Mouse (Mus musculus) hindbrain, embryonic 12.5 days (tissue): ENCODE results near the gene Vars. TPM values are rescaled to one million over a fixed set of nuclear protein-coding genes. Genes with fewer than 3 reads are reported as not detected.

Source experiments
- ATAC-seq: fragments of 200-750 bp; cut with Nextera tagmentation; 2 replicates; pipeline ENCODE4 v1.8.0; 2017; ENCODE audit warnings: moderate TSS enrichment; ENCODE audit not compliant: low FRiP score
- H3K27ac ChIP-seq: fragments of 300-500 bp; sonication (generic); 2 replicates; pipeline ENCODE4 v1.5.1; 2016; ENCODE audit warnings: mild to moderate bottlenecking
- H3K27me3 ChIP-seq: fragments of 300-500 bp; sonication (generic); 2 replicates; pipeline ENCODE4 v1.6.1; 2016; ENCODE audit warnings: mild to moderate bottlenecking
- H3K36me3 ChIP-seq: fragments of 300-500 bp; sonication (generic); 2 replicates; pipeline ENCODE4 v1.6.1; 2016; ENCODE audit warnings: mild to moderate bottlenecking
- H3K4me1 ChIP-seq: fragments of 300-500 bp; sonication (generic); 2 replicates; pipeline ENCODE4 v1.6.1; 2016
- H3K4me2 ChIP-seq: fragments of 300-500 bp; sonication (generic); replicated peaks from 2 replicates; pipeline ENCODE4 v1.6.1; 2016; ENCODE audit warnings: mild to moderate bottlenecking
- H3K4me3 ChIP-seq: fragments of 300-500 bp; sonication (generic); 2 replicates; pipeline ENCODE4 v1.5.1; 2016; ENCODE audit warnings: mild to moderate bottlenecking
- H3K9ac ChIP-seq: fragments of 300-500 bp; sonication (generic); 2 replicates; pipeline ENCODE4 v1.6.1; 2016; ENCODE audit warnings: mild to moderate bottlenecking, moderate library complexity
- H3K9me3 ChIP-seq: fragments of 300-500 bp; sonication (generic); replicated peaks from 2 replicates; pipeline ENCODE4 v1.6.1; 2016; ENCODE audit warnings: mild to moderate bottlenecking
- WGBS: fragments of 180-500 bp; shearing (Covaris S2); methylation state at CpG from one replicate; pipeline ENCODE4 v1.1.7; 2016; 5-methylcytosine and 5-hydroxymethylcytosine counted together
- polyA plus RNA-seq: library from polyadenylated mRNA; unstranded; fragments of >200 nt; fragmentation: Nextera tagmentation; extraction: Ambion mirVana; gene quantifications from 2 replicates; pipeline ENCODE4 v1.2.1, GENCODE M21; 2016

Gene Vars
- polyA plus RNA-seq, 1 experiment from 2014 or later, result 110 TPM

DNA sequence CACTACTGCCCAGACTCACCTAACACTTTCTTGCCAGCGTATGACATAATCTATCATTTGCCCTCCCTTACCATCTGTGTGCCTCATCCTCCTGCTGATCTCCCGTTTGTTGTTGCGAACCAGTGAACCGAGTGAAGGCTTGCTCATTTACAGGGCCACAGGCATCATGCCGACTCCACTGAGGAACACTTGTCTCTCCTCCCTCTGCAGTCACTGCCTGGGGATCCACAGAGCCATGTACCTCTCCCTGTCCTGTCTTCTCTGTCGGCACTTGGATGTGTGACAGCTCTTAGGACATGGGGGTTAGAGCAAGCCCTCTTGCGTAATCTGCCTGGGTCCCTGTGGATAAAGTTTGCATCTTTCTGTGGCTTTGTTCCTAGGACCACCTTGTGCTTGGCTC lies 8.8 kb downstream of the Vars start:
- peaks cover 98% of the 10 kb centered on the region for H3K36me3 ChIP-seq
- WGBS, result 87% methylated on average over 7 of the region's 7 CpGs

DNA sequence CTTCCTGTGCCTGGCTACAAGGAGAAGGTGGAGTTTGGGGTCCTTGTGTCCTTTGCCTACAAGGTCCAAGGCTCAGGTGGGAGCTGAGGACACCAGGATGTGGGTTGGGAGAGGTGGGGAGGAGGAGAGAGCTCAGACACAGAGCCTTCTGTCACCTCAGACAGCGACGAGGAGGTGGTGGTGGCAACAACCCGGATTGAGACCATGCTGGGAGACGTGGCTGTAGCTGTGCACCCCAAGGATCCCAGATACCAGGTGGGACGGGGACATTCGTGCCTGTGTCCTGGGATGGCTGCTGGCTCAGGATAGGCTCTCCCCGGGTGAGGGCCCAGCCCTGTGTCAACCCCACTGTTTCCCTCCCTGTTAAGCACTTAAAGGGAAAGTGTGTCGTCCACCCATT lies 10.7 kb downstream of the Vars start:
- H3K36me3 ChIP-seq, result peaks cover 100% of the 10 kb centered on the region
- no peak overlapping the region for H3K27ac ChIP-seq

More for the DNA sequence above, 8.8 kb downstream of the Vars start:
- Histone ChIP-seq H3K9me3 (no peaks in the 10 kb centered on the region), H3K4me1 (no peaks in the 10 kb centered on the region), H3K9ac (no peak overlapping the region), H3K27me3 (no peaks in the 10 kb centered on the region), H3K4me2 (no peak overlapping the region), H3K4me3 (no peak overlapping the region), H3K27ac (no peak overlapping the region)
- ATAC-seq, result no peak

DNA sequence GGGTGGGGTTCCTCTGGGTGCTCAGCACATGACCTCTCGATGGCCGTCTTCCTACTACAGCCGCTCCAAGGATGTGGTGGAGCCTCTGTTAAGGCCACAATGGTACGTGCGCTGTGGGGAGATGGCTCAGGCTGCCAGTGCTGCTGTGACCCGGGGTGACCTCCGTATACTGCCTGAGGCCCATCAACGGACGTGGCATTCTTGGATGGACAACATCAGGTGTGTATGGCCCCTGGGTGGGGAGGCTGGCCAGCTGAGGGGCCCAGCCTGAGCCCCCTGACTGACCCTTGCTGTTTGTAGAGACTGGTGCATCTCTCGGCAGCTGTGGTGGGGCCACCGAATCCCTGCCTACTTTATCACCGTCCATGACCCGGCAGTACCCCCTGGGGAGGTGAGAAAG lies 11.6 kb downstream of the Vars start:
- H3K9me3 ChIP-seq, result no peaks in the 10 kb centered on the region
- peaks cover 4% of the 10 kb centered on the region; the same call in 1 of the 2 replicates for H3K4me1 ChIP-seq
- H3K4me2 ChIP-seq, result no peak overlapping the region
- H3K4me3 ChIP-seq, result no peak overlapping the region
- peaks cover 99% of the 10 kb centered on the region for H3K36me3 ChIP-seq
- no peak for ATAC-seq
- no peak overlapping the region for H3K27ac ChIP-seq
- 92% methylated on average over 13 of the region's 13 CpGs for WGBS
- no peaks in the 10 kb centered on the region for H3K27me3 ChIP-seq
- no peak overlapping the region for H3K9ac ChIP-seq

More for the DNA sequence above, 10.7 kb downstream of the Vars start:
- WGBS, result 88% methylated on average over 8 of the region's 8 CpGs
- ATAC-seq, result no peak
- H3K9ac ChIP-seq, result no peak overlapping the region
- peaks cover 2% of the 10 kb centered on the region; the same call in 1 of the 2 replicates for H3K4me1 ChIP-seq
- no peaks in the 10 kb centered on the region for H3K27me3 ChIP-seq
- H3K4me3 ChIP-seq, result no peak overlapping the region
- no peak overlapping the region for H3K4me2 ChIP-seq
- no peaks in the 10 kb centered on the region for H3K9me3 ChIP-seq

DNA sequence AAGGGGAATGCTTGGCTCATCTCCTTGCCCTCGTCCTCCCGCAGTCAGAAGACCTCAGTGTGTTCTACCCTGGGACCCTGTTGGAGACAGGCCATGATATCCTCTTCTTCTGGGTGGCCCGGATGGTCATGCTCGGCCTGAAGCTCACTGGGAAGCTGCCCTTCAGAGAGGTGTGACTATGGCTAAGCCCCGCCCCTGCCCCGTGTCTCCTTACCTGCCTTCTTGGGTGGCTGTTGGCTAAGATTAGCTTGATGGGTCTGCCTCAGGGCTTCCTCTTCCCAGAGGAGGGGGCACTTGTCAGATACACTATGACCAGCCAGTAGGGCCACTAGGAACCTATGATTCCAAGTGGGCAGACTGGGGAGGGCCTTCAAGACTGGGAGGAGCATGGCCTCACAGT lies 12.4 kb downstream of the Vars start:
- no peaks in the 10 kb centered on the region for H3K9me3 ChIP-seq
- H3K4me2 ChIP-seq, result no peak overlapping the region
- H3K27ac ChIP-seq, result no peak overlapping the region
- peaks cover 4% of the 10 kb centered on the region; the same call in 1 of the 2 replicates for H3K4me1 ChIP-seq
- H3K4me3 ChIP-seq, result no peak overlapping the region
- no peaks in the 10 kb centered on the region for H3K27me3 ChIP-seq
- WGBS, result 93% methylated on average over 6 of the region's 6 CpGs
- ATAC-seq, result no peak
- H3K36me3 ChIP-seq, result peaks cover 95% of the 10 kb centered on the region
- H3K9ac ChIP-seq, result no peak overlapping the region

DNA sequence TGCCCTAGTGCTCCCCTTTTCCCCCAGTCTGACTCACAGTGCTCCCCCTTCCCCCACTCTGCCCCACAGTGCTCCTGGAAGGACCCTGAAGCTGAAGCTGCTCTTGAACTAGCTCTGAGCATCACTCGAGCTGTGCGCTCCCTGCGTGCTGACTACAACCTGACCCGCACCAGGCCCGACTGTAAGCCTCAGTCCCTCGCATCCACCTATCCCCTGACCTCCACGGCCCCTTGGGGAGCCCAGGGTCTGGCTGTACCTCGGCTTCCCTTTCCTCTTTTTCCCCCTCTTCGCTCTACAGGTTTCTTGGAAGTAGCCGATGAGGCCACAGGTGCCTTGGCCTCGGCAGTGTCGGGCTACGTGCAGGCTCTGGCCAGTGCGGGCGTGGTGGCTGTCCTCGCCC lies 14.5 kb downstream of the Vars start:
- WGBS, result 92% methylated on average over 16 of the region's 16 CpGs
- H3K4me3 ChIP-seq, result no peak overlapping the region
- H3K27ac ChIP-seq, result no peak overlapping the region

DNA sequence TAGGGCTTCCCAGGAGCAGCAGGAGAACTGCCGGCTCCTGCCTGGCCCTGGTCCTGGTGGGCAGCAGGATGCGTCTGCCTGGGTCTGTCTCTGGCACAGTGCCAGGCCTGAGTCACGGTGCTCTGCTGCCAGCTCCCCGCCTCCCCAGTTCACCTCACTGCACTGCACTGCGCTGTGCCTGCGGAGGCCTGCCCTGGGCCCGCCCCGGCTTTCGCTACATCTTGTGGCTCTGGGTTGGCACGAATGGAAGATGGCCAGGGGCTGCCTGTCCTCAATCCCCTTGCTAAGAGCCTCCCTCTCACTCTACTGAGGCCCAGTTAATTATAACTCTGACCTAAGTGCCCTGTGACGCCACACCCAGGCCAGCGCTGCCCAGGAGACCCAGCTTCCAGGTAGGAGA lies 15.6 kb downstream of the Vars start, which contains the start of gene Vwa7:
Gene Vwa7 (plus strand): TSS at position 204 of the 400 bp plus-strand sequence.
- peaks cover 63% of the 10 kb centered on the region for H3K36me3 ChIP-seq
- ATAC-seq, result peak; percentile 44; the same call in 1 of the 2 replicates
- no peak within 1 kb of the TSS; the same call in 1 of the 2 replicates for H3K9ac ChIP-seq
- H3K4me2 ChIP-seq, result 0 out of 2 replicates have a peak within 1 kb of the TSS, but pooled peaks have one; percentile 2
- H3K27ac ChIP-seq, result peak within 1 kb of the TSS; percentile 23; the same call in 1 of the 2 replicates
- no peaks in the 10 kb centered on the region for H3K9me3 ChIP-seq
- no peak within 1 kb of the TSS for H3K4me3 ChIP-seq
- 66% methylated on average over 12 of the region's 12 CpGs for WGBS
- H3K27me3 ChIP-seq, result no peaks in the 10 kb centered on the region
- peaks cover 9% of the 10 kb centered on the region for H3K4me1 ChIP-seq

More for the DNA sequence above, 14.5 kb downstream of the Vars start:
- no peak overlapping the region for H3K9ac ChIP-seq
- no peak for ATAC-seq
- no peak overlapping the region for H3K4me2 ChIP-seq
- H3K9me3 ChIP-seq, result no peaks in the 10 kb centered on the region
- H3K4me1 ChIP-seq, result peaks cover 4% of the 10 kb centered on the region; the same call in 1 of the 2 replicates
- H3K36me3 ChIP-seq, result peaks cover 74% of the 10 kb centered on the region
- no peaks in the 10 kb centered on the region for H3K27me3 ChIP-seq

DNA sequence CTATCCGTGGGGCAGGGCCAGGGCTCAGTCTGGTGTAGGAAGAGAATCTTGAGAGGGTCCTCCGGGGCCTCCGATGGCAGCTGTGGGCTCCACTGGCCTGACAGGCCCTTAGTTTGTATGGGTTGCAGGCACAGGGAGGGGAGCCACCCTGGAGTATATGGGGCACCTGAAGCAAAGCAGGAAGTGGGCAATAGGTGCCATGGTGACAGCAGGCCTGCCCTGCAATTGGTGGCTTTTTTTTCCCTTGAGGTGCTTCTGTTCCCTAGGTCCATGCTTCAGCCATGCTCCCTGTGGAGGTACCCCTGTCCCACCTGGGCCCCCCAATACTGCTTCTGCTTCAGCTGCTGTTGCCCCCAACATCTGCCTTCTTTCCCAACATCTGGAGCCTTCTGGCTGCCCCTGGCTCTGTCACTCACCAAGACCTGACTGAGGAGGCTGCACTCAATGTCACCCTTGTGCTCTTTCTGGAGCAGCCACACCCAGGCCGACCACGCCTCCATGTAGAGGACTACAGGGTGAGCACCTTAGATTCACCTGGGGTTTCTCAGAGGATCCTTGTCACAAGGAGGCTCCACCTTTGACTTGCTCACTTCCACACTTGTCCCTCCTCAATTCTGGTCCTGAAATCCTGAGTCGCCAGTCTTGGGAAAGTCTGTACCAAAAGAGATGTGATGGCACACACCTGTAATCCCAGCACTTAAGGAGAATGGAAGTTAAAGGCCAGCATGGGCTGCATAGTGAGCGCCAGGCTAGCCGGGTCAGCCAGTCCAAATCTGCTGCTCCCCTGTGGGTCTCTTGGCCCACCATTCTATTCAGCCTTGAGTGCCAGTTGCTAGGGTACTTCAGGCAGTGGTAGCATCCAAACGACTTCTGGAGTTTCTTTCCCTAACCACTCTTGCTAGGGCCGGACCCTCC lies 16.3 kb downstream of the Vars start:
- ATAC-seq, result no peak
- Histone ChIP-seq H3K9ac (no peak overlapping the region; the same call in 1 of the 2 replicates), H3K4me1 (peaks cover 14% of the 10 kb centered on the region), H3K9me3 (no peaks in the 10 kb centered on the region), H3K4me3 (no peak overlapping the region), H3K27ac (peak overlapping the region; percentile 23; the same call in 1 of the 2 replicates), H3K36me3 (peaks cover 57% of the 10 kb centered on the region), H3K27me3 (no peaks in the 10 kb centered on the region), H3K4me2 (no peak overlapping the region)
- 84% methylated on average over 10 of the region's 10 CpGs for WGBS

DNA sequence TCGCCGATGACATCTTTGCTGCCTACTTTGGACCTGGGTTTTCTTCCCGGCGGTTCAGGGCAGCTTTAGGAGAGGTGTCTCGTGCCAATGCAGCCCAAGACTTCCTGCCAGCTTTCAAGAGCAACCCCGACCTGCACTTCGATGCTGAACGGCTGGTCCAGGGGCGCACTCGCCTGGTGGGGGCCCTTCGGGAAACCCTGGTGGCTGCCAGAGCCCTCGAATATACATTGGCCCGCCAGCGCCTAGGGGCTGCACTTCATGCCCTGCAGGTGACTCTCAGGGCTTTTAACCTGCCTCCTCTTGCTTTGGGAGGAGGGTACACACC lies 16.9 kb downstream of the Vars start:
- no peak for ATAC-seq
- H3K9ac ChIP-seq, result no peak overlapping the region
- no peaks in the 10 kb centered on the region for H3K27me3 ChIP-seq
- H3K4me2 ChIP-seq, result no peak overlapping the region
- WGBS, result 77% methylated on average over 14 of the region's 14 CpGs
- H3K9me3 ChIP-seq, result no peaks in the 10 kb centered on the region
- no peak overlapping the region for H3K4me3 ChIP-seq
- H3K27ac ChIP-seq, result no peak overlapping the region
- H3K36me3 ChIP-seq, result peaks cover 50% of the 10 kb centered on the region
- H3K4me1 ChIP-seq, result peaks cover 14% of the 10 kb centered on the region

DNA sequence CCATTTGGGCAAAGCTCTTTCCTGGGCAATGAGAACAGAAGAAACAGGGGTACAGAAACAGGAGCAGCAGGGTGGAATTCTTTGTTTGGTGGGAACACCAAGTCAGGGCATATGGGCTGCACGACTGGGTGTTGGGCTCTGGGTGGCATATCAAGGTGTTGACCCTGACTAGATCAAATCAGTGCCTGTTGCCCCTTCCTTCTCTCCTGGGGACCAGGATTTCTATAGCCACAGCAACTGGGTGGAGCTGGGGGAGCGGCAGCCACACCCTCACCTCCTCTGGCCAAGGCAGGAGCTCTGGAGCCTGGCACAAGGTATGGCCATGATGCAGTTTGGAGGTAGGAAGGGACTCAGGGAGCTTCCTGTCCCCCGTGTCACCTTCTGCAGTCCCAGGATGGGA lies 17.4 kb downstream of the Vars start:
- Histone ChIP-seq H3K27me3 (no peaks in the 10 kb centered on the region), H3K4me1 (peaks cover 14% of the 10 kb centered on the region), H3K9me3 (no peaks in the 10 kb centered on the region), H3K36me3 (peaks cover 45% of the 10 kb centered on the region), H3K9ac (no peak overlapping the region), H3K4me3 (no peak overlapping the region), H3K27ac (no peak overlapping the region), H3K4me2 (no peak overlapping the region)
- WGBS, result 78% methylated on average over 3 of the region's 3 CpGs
- no peak for ATAC-seq

DNA sequence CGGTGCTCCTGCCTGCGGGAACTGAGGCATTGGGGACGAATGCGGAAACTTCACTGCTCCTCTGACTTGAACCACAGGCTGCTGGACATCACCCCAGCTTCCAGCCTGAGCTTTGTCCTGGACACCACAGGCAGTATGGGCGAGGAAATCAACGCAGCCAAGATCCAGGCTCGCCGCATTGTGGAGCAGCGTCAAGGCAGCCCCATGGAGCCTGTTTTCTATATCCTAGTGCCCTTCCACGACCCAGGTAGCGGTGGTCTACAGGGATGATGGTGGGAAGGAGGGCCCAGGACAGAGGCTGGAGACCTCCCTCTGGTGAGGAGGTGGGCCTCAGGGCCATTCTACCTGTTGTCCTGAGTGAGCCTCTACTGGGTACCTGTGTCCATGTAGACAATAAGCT lies 19.1 kb downstream of the Vars start:
- Histone ChIP-seq H3K27ac (no peak overlapping the region), H3K9ac (no peak overlapping the region), H3K9me3 (no peaks in the 10 kb centered on the region), H3K36me3 (peaks cover 28% of the 10 kb centered on the region), H3K4me2 (no peak overlapping the region), H3K27me3 (no peaks in the 10 kb centered on the region; the same call in 1 of the 2 replicates), H3K4me3 (no peak overlapping the region), H3K4me1 (peaks cover 14% of the 10 kb centered on the region)
- WGBS, result 72% methylated on average over 11 of the region's 11 CpGs
- ATAC-seq, result no peak

DNA sequence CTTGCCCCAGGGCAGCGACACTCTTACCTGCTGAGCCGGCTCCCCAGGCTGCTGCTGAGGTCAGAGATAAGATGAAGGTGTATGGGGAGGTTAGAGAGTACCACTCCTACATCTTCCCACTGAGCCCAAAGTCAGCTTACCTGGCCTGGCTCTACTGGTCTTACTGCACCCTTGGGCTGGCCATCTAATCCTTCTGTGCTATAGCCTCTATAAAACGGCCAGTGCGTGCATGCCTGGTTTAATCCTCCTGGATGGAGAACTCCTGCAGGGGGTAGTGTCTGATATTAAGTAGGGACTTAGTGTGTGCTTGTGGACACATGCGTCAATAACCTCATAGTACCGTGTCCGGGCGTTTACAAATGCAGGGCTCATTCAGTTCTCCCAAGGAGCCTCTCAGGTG lies 19.8 kb downstream of the Vars start:
- Histone ChIP-seq H3K4me2 (no peak overlapping the region), H3K27ac (no peak overlapping the region), H3K4me3 (no peak overlapping the region), H3K9ac (no peak overlapping the region), H3K9me3 (no peaks in the 10 kb centered on the region), H3K36me3 (peaks cover 22% of the 10 kb centered on the region), H3K4me1 (peaks cover 14% of the 10 kb centered on the region), H3K27me3 (no peaks in the 10 kb centered on the region; the same call in 1 of the 2 replicates)
- no peak for ATAC-seq
- WGBS, result 92% methylated on average over 8 of the region's 8 CpGs

DNA sequence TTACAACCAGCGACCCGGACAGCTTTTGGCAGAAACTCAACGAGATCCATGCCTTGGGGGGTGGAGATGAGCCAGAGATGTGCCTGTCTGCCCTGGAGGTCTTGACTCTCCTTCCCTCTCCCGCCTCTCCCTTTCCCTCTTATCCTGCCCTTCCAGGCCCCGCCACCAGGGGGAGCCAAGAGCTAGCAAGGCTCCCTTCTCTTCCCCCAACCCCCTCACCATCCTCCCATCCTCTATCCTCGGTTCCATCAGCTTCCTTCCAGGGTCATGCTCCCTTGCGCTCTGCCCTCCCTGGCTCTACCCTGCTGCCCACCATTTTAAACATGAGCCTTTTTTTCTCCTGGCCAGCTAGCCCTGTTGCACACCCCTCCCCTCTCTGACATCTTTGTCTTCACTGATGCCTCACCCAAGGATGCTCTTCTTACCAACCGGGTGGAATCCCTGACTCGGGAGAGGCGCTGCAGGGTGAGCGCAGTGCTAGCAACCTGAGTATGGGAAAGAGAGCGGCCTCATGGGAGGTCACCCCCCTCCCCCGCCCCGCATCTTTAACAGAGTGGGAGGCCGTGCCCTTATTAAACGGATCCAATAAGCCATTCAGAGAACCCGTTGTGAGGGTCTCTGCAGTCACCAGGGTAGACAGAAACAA lies 20.5 kb downstream of the Vars start:
- Histone ChIP-seq H3K36me3 (peaks cover 14% of the 10 kb centered on the region), H3K9me3 (no peaks in the 10 kb centered on the region), H3K4me3 (no peak overlapping the region), H3K4me2 (peak overlapping the region; percentile 9; the same call in 1 of the 2 replicates), H3K4me1 (peaks cover 18% of the 10 kb centered on the region), H3K9ac (no peak overlapping the region), H3K27ac (peak overlapping the region; percentile 6; the same call in 1 of the 2 replicates), H3K27me3 (no peaks in the 10 kb centered on the region; the same call in 1 of the 2 replicates)
- peak; percentile 58 for ATAC-seq
- whole genome bisulfite sequencing, result 6% methylated on average over 17 of the region's 17 CpGs
